ENCODE assay signal across 8 mouse cellular contexts in the genomic region with DNA sequence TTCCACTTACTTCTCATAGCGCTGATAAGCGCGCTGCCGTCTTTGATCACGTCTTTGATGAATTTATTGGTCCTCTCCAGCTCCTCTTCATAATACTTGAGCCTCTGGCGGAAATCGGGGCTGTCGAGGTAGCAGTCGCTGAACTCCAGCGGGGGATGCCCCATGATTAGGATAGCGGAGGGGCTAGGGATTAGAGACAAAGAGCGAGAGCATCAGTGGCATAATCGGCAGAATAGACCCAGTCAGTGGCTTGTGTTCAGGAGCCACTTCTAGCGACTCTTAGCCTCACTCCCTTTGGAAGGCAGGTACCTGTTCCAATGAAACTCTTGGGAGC. TPM values are rescaled to one million over a fixed set of nuclear protein-coding genes. Genes with fewer than 3 reads are reported as not detected.
DNase-seq lines count a peak whose midpoint lies in the region; ATAC-seq lines count a peak whose summit lies in the region.

No protein-coding gene starts in this region.

- WGBS in lung, embryonic 15.5 days: 10% methylated on average over 14 of the region's 14 CpGs
- WGBS in forebrain, embryonic 10.5 days: 17% methylated on average over 14 of the region's 14 CpGs
- 8% methylated on average over 14 of the region's 14 CpGs for WGBS in limb, embryonic 10.5 days
- 10% methylated on average over 14 of the region's 14 CpGs for WGBS in neural tube, embryonic 13.5 days

- ATAC-seq in lung, embryonic 15.5 days (ENCODE audit: borderline replicate concordance, extremely low read depth, low FRiP score, low TSS enrichment): peak; percentile 6; the same call in 1 of the 2 replicates
- ATAC-seq in neural tube, embryonic 13.5 days (ENCODE audit: low read depth): peak; percentile 73; the same call in 1 of the 2 replicates

- peak overlapping the region; percentile 59 for H3K4me2 ChIP-seq in lung, embryonic 15.5 days
- H3K4me2 ChIP-seq in neural tube, embryonic 13.5 days: peak overlapping the region; percentile 58

- no peaks in the 10 kb centered on the region for H3K9me3 ChIP-seq in lung, embryonic 15.5 days
- no peaks in the 10 kb centered on the region for H3K9me3 ChIP-seq in forebrain, embryonic 10.5 days
- H3K9me3 ChIP-seq in limb, embryonic 10.5 days (replicated peaks): no peaks in the 10 kb centered on the region
- no peaks in the 10 kb centered on the region for H3K9me3 ChIP-seq in neural tube, embryonic 13.5 days

- DNase-seq in lung, postnatal 4 days: no peak
- peak; percentile 27 for DNase-seq in forebrain, embryonic 10.5 days (ENCODE audit: extremely low spot score, low spot score)
- no peak for DNase-seq in limb, embryonic 10.5 days (ENCODE audit: low spot score)
- DNase-seq in left cerebral cortex, adult 11 months (ENCODE audit: low spot score): no peak
- DNase-seq in yolk sac, embryonic 10.5 days (ENCODE audit: low spot score): no peak
- DNase-seq in urinary bladder, adult 2 months (ENCODE audit: low spot score): no peak

- H3K4me1 ChIP-seq in lung, embryonic 15.5 days: no peaks in the 10 kb centered on the region
- H3K4me1 ChIP-seq in forebrain, embryonic 10.5 days: peaks cover 8% of the 10 kb centered on the region; the same call in 1 of the 2 replicates
- no peaks in the 10 kb centered on the region for H3K4me1 ChIP-seq in limb, embryonic 10.5 days
- peaks cover 13% of the 10 kb centered on the region for H3K4me1 ChIP-seq in neural tube, embryonic 13.5 days (replicated peaks)

- no peaks in the 10 kb centered on the region for H3K36me3 ChIP-seq in lung, embryonic 15.5 days
- no peaks in the 10 kb centered on the region for H3K36me3 ChIP-seq in forebrain, embryonic 10.5 days (replicated peaks)
- no peaks in the 10 kb centered on the region for H3K36me3 ChIP-seq in limb, embryonic 10.5 days
- H3K36me3 ChIP-seq in neural tube, embryonic 13.5 days: no peaks in the 10 kb centered on the region

- H3K4me3 ChIP-seq in lung, embryonic 15.5 days: peak overlapping the region; percentile 49
- peak overlapping the region; percentile 63 for H3K4me3 ChIP-seq in forebrain, embryonic 10.5 days
- peak overlapping the region; percentile 60 for H3K4me3 ChIP-seq in limb, embryonic 10.5 days
- peak overlapping the region; percentile 56 for H3K4me3 ChIP-seq in neural tube, embryonic 13.5 days

- peaks cover 13% of the 10 kb centered on the region; the same call in 1 of the 2 replicates for H3K27me3 ChIP-seq in lung, embryonic 15.5 days
- peaks cover 59% of the 10 kb centered on the region for H3K27me3 ChIP-seq in forebrain, embryonic 10.5 days (ENCODE audit: poor library complexity, severe bottlenecking)
- H3K27me3 ChIP-seq in limb, embryonic 10.5 days (ENCODE audit: low read depth, poor library complexity, severe bottlenecking): peaks cover 74% of the 10 kb centered on the region
- no peaks in the 10 kb centered on the region; the same call in 1 of the 2 replicates for H3K27me3 ChIP-seq in neural tube, embryonic 13.5 days

- H3K9ac ChIP-seq in lung, embryonic 15.5 days: peak overlapping the region; percentile 41
- peak overlapping the region; percentile 80 for H3K9ac ChIP-seq in neural tube, embryonic 13.5 days

- H3K27ac ChIP-seq in lung, embryonic 15.5 days: peak overlapping the region; percentile 68
- H3K27ac ChIP-seq in forebrain, embryonic 10.5 days: peak overlapping the region; percentile 84
- H3K27ac ChIP-seq in limb, embryonic 10.5 days: peak overlapping the region; percentile 78
- peak overlapping the region; percentile 92 for H3K27ac ChIP-seq in neural tube, embryonic 13.5 days (replicated peaks)

RNA-seq across cellular contexts. Expression of a gene that starts 0.8 kb away (rescaled TPM):
- polyA plus RNA-seq in lung, embryonic 15.5 days (2015; fragmentation: Nextera tagmentation; extraction: Ambion mirVana): 16.8 and 17.8 TPM in 2 replicates
- polyA plus RNA-seq in forebrain, embryonic 10.5 days (2016; fragmentation: Nextera tagmentation; extraction: Ambion mirVana): 14.2 and 15.7 TPM in 2 replicates
- 5.7 and 10.0 TPM in 2 replicates for polyA plus RNA-seq in limb, embryonic 10.5 days (2016; fragmentation: Nextera tagmentation; extraction: Ambion mirVana)
- 33.5 and 36.4 TPM in 2 replicates for polyA plus RNA-seq in neural tube, embryonic 13.5 days (2015; fragmentation: Nextera tagmentation; extraction: Ambion mirVana)
- 10.7 and 11.6 TPM in 2 replicates for polyA plus RNA-seq in urinary bladder, adult 2 months (2012; rRNA removed)

RNA-seq across cellular contexts. Expression of a gene that starts 46.1 kb away (rescaled TPM):
- polyA plus RNA-seq in lung, embryonic 15.5 days (2015; fragmentation: Nextera tagmentation; extraction: Ambion mirVana): 29.1 and 31.2 TPM in 2 replicates
- polyA plus RNA-seq in forebrain, embryonic 10.5 days (2016; fragmentation: Nextera tagmentation; extraction: Ambion mirVana): 18.0 and 18.9 TPM in 2 replicates
- 15.2 and 15.6 TPM in 2 replicates for polyA plus RNA-seq in limb, embryonic 10.5 days (2016; fragmentation: Nextera tagmentation; extraction: Ambion mirVana)
- polyA plus RNA-seq in neural tube, embryonic 13.5 days (2015; fragmentation: Nextera tagmentation; extraction: Ambion mirVana): 15.4 and 20.7 TPM in 2 replicates
- polyA plus RNA-seq in urinary bladder, adult 2 months (2012; rRNA removed): 27.2 and 31.5 TPM in 2 replicates
